Mouse (Mus musculus) fibroblast of lung, adult 2 months (primary cell): Measurements from ENCODE around the gene Sez6l.

Experiments
- DNase-seq: peaks from one replicate; pipeline ENCODE4 v3.0.0-alpha.2; 2011; ENCODE audit warnings: low read depth

Sez6l gene

DNA sequence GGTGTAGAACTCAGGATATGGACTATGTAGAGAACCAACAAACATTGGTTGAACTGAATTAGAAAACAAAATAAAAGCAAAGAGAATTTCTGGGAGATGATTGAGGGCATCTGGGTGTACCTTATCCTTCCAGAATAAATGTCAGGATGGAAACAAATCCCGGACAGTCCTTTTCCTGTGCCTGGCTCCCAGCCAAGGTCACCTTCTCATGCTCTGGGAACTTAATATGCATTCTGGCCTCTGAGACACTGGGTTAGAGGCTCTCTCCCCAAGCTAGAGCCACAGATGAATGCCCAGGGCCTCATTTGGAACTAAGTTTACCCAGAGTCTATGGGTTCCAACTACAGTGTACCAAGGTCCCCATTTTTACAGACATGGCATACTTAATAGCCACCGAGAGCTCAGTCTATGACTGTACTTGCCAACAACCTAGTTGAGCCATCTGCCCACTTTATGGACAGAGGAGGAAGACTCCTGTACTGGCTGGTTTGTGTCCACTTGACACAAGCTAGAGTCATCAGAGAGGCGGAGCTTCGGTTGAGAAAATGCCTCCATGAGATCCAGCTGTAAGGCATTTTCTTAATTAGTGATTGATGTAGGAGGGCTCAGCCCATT is 7.3 kb upstream of the Sez6l start:
- no peak for DNase-seq

- no peak for DNase-seq
These were observed 6.3 kb upstream of the Sez6l start for GRCm38 (mm10) chr5:112583304-112583703.

- no peak for DNase-seq
These were observed 765 bp upstream of the Sez6l start for GRCm38 (mm10) chr5:112577750-112578149.

DNA sequence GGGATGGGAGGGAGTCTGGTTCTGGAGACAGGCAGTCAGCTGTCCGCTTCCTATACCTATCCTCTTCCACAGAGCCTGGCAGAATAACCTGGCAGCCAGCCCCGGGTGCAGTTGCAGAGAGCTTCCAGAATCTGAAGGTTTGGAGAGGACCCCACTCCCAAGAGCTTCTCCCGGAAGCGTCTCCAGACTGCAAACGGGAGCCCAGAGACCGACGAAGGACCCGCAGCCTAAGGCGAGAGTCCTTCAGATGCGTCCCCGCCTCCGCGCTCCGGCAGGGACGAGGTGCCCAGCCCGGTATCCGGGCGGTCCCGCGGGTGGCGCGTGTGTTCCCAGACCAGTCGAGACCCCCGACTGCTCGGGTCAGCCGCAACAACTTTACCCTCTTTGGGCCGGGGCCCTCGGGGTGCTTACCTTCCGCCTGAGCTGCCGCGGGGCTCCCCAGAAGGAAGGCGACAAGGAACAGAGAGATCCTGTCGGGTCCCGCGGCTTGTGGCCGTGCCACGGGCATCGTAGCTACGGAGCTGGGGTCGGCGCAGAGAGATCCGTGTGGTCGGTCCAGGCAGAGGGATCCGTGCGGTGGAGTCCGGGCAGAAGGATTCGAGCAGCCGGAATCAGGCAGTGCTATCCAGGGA is 508 bp downstream of the Sez6l start:
- DNase-seq: no peak

GRCm38 (mm10) chr5:112575151-112575915 is 1.7 kb downstream of the Sez6l start:
- no peak for DNase-seq

GRCm38 (mm10) chr5:112573916-112574315 is 3.1 kb downstream of the Sez6l start:
- DNase-seq: no peak

DNA sequence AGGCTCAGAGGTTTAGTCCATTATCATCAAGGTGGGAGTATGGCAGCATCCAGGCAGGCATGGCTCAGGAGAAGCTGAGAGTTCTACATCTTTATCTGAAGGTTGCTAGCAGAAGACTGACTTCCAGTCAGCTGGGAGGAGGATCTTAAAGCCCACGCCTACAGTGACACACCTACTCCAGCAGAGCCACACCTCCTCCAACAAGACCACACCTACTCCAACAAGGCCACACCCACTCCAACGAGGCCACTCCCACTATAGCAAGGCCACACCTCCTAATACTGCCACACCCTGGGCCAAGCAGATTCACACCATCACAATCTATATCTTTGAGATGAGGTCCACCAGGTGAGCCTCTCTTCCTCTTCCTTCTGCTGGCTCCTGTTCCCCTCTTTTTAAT is 4.8 kb downstream of the Sez6l start:
- no peak for DNase-seq

DNA sequence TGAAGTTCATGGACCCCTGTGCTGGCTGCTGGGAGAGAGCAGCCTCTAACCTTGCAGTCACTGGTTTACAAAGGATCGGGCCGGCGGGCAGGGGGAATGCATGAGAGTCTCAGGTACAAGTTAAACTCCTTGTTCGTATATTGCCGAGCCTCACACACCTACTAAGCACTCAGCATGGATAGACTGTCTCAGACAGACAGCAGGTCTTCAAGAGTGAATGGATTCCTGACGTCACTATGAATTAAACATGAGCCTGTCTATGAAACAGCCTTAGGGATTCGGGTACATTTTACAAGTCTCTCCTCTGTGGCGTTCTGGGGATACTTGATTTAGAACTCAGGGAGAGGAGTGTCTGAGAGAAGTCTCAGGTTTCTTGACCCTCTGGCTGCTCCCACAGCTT is 11.5 kb downstream of the Sez6l start:
- no peak for DNase-seq

- no peak for DNase-seq
These were observed 11.9 kb downstream of the Sez6l start for GRCm38 (mm10) chr5:112565083-112565482.

GRCm38 (mm10) chr5:112560869-112561499 is 16.0 kb downstream of the Sez6l start:
- DNase-seq: no peak

GRCm38 (mm10) chr5:112560139-112560538 is 16.8 kb downstream of the Sez6l start:
- DNase-seq: no peak

DNA sequence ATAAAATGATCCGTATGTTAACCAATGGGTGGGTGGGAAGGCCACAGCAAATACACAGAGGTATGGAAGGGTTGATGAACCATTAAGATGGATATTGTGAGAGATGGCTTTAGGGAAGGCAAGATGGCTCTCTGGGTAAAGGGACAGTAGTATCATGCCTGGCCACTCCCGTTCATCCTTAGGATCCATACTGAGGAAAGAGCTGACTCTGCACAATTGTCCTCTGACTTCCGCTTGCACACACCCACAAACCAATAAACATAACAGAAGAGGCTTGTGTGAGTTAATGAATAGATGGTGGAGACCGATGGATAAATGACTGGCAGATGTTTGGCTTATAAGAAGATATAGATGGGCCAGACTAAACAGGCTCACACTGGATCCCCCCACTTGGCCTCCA is 19.6 kb downstream of the Sez6l start:
- DNase-seq: no peak

GRCm38 (mm10) chr5:112556640-112557039 is 20.3 kb downstream of the Sez6l start:
- DNase-seq: no peak

- DNase-seq: no peak
These were observed 22.5 kb downstream of the Sez6l start for GRCm38 (mm10) chr5:112554508-112554907.

DNA sequence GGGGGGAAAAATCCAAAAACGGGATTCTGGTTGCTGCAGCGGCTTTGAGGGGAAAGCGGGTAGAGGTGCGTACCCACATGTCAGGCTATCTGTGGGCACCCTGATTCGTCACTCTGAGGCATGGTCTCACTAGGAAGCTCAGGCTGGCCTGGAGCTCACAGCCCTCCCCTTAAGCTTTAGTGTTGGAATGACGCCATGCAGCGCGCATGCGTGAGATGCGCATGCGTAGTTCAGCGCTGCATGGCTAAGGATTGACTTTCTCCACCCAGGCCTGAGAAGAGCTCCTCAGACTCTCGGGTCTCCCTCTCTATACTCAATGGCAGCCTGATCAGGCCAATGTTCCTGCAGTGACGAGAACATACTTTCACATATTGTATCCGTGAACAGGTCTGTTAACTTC is 24.2 kb downstream of the Sez6l start:
- DNase-seq: no peak

- DNase-seq: no peak
These were observed 24.8 kb downstream of the Sez6l start for GRCm38 (mm10) chr5:112551975-112552728.

DNA sequence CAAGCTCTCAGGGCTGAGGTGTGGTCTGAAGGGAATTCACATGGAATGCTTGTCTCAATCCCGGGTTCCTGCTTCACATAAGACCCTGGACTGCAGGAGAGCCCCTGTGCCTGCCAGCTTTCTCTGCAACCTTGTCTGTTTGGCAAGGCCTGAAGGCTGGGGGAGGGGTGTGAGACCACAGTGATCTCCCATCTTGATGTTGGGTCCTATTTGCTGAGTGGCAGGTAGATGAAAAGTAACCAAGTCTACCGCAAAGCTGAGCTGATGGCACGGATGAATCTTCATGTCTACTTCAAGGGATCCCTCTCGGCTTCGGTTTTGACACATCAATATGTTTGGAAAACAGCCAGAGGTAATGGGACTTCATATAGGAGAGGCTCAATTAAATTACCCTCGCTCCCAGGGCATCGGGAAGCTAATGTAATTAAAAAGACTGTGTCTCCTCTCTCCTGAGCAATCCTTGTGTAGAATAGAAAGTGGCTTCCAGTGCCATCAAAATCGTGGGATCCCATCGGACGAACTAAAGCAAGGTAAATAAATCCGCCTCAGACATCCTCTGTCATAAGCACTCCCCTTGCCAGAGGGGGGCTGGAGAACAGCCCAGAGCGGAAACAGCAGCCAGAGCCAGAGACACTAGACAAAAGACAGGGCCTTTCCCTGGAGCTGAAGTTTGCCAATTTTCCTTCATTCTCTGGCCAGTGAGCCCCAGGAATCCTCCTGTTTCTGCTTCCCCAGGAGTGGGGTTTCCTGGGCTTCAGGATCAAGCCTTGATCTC is 28.0 kb downstream of the Sez6l start:
- DNase-seq: no peak

DNA sequence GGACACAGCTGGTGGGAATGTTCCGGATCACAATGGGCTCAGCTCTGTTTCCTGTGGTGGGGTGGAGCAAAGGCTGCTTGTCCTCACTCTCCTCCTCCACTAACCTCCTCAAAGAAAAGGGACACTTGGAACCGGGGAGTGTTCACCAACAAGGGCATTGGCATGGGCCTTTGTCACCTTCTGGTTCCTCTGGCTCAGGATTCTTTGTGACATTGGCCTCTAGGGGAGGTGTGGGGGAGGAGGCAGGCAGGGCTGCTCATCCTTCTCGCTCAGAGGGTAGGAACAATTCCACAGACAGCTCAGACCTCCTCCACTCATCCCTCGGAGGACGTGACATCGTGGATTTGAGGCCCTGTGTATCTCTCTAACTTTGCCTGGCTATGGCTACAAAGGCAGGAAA is 30.2 kb downstream of the Sez6l start:
- no peak for DNase-seq

GRCm38 (mm10) chr5:112538295-112538694 is 38.7 kb downstream of the Sez6l start:
- DNase-seq: no peak

DNA sequence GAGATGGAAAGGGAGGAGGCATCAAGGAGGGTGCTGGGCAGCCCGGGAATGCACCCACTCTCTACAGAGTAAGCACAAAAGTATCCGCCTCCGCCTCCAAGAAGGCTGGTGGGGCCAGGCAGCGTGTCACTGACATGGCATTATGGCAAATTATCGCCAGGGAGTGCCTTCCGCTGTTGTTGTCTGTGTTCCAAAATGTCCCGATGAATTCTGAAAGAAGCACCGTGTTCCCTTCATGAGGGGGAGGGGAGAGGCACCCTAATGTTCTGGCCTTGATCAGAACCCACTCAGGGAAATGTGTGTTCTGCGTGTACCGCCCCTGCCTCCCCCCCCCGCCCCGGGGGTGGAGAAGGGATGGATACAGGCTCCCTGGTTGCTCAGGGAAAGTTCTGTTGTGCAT is 41.1 kb downstream of the Sez6l start:
- DNase-seq: no peak

DNA sequence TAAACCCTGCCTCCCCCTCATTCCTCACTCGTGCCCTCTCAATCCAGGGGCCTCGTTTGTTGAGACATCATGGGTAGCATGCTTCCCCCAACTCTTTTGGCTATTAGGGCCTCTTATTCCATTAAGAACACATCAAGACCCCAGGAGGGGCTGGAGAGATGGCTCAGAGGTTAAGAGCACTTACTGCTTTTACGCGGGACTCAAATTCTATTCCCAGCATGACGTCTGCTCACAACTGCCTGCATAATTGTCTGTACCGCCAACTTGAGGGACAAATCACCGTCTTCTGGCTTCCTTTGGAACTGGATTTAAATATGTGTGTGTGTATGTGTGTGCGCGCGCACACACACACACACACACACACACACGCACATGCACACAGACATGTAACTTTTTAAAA is 42.8 kb downstream of the Sez6l start:
- no peak for DNase-seq
